Mouse (Mus musculus) liver, postnatal 0 days (tissue): ENCODE results near the gene Sdf4.

Source experiments
- CTCF ChIP-seq: sonication (generic); IDR thresholded peaks from 2 replicates; pipeline ENCODE4 v1.5.1; 2016; ENCODE audit warnings: antibody characterized with exemption, low read depth
- EP300 ChIP-seq: IDR thresholded peaks from 2 replicates; pipeline ENCODE4 v1.6.1; 2016; ENCODE audit warnings: antibody characterized with exemption, low read depth, mild to moderate bottlenecking

- TF ChIP-seq EP300 (no peak), CTCF (no peak)
Observed at GRCm38 (mm10) chr4:156044754-156045153, 52.1 kb downstream of the Sdf4 start.
